Mouse (Mus musculus) adrenal gland, postnatal 14 days (tissue): ENCODE measurements at regions not wholly inside any gene's neighbourhood (a gene's known extent, or its start where the extent isn't known, plus 50 kb on each side); places are given as distances from the start of the nearest gene placed in this dataset.
A peak's percentile ranks its signal among the peaks of the same experiment; 100 is the strongest.

ENCODE experiments used
- DNase-seq: peaks from one replicate; pipeline ENCODE4 v3.0.0; 2021; ENCODE audit warnings: mixed read lengths

- DNase-seq = no peak
These were observed 528.3 kb upstream of the Gm19410 start for GRCm38 (mm10) chr8:35237279-35237678.

GRCm38 (mm10) chr8:35240884-35241283, 524.7 kb upstream of the Gm19410 start:
- no peak for DNase-seq

GRCm38 (mm10) chr8:35243555-35243954, 522.0 kb upstream of the Gm19410 start:
- no peak for DNase-seq

GRCm38 (mm10) chr8:35249747-35250375, 515.7 kb upstream of the Gm19410 start:
- no peak for DNase-seq

GRCm38 (mm10) chr8:35250641-35251040, 514.9 kb upstream of the Gm19410 start:
- no peak for DNase-seq

GRCm38 (mm10) chr8:35253946-35254345, 511.6 kb upstream of the Gm19410 start:
- no peak for DNase-seq

GRCm38 (mm10) chr8:35255327-35255726, 510.3 kb upstream of the Gm19410 start:
- no peak for DNase-seq

GRCm38 (mm10) chr8:35256958-35257357, 508.6 kb upstream of the Gm19410 start:
- DNase-seq = no peak

- no peak for DNase-seq
These were observed 497.4 kb upstream of the Gm19410 start for GRCm38 (mm10) chr8:35268221-35268620.

- no peak for DNase-seq
These were observed 496.6 kb upstream of the Gm19410 start for GRCm38 (mm10) chr8:35268986-35269385.

- no peak for DNase-seq
These were observed 489.6 kb upstream of the Gm19410 start for GRCm38 (mm10) chr8:35275972-35276371.

- no peak for DNase-seq
These were observed 489.1 kb upstream of the Gm19410 start for GRCm38 (mm10) chr8:35276460-35276859.

- DNase-seq = no peak
These were observed 486.6 kb upstream of the Gm19410 start for GRCm38 (mm10) chr8:35278946-35279345.

- no peak for DNase-seq
These were observed 484.8 kb upstream of the Gm19410 start for GRCm38 (mm10) chr8:35280741-35281140.

- DNase-seq = no peak
These were observed 482.2 kb upstream of the Gm19410 start for GRCm38 (mm10) chr8:35283366-35283765.

- DNase-seq = no peak
These were observed 476.6 kb upstream of the Gm19410 start for GRCm38 (mm10) chr8:35289018-35289417.

GRCm38 (mm10) chr8:35289967-35290366, 475.6 kb upstream of the Gm19410 start:
- DNase-seq = no peak

GRCm38 (mm10) chr8:35293437-35294126, 472.0 kb upstream of the Gm19410 start:
- DNase-seq = no peak

GRCm38 (mm10) chr8:35296936-35297335, 468.7 kb upstream of the Gm19410 start:
- no peak for DNase-seq

GRCm38 (mm10) chr8:35299088-35299487, 466.5 kb upstream of the Gm19410 start:
- DNase-seq = no peak

GRCm38 (mm10) chr8:35300359-35300758, 465.2 kb upstream of the Gm19410 start:
- DNase-seq = no peak

GRCm38 (mm10) chr8:35300881-35301521, 464.6 kb upstream of the Gm19410 start:
- peak; percentile 37 for DNase-seq

GRCm38 (mm10) chr8:35302856-35303255, 462.7 kb upstream of the Gm19410 start:
- DNase-seq = no peak
